Mouse (Mus musculus) left cerebral cortex, postnatal 10 days (tissue): ENCODE data around the gene Megf8. TPM values are rescaled to one million over a fixed set of nuclear protein-coding genes. Genes with fewer than 3 reads are reported as not detected.
"Not testable (repeated sequence)": the region's sequence is repeated elsewhere in the genome, so short reads cannot be mapped to it uniquely, and the experiment has no call there.

ENCODE experiments used
- DNase-seq, 2 experiments: peaks; one replicate each; pipeline ENCODE4 v3.0.0; 2021 to 2022; ENCODE audit warnings: low spot score in 2 of 2, mixed read lengths in 1 of 2; ENCODE audit errors: extremely low spot score in 1 of 2
- intact Hi-C: fragments of 180-260 bp; cut with DNase I; formaldehyde crosslinking; loops from one replicate; pipeline ENCODE4 v1.15.1; 2025
- total RNA-seq, 2 experiments: library from RNA; stranded (reverse); gene quantifications; 2 replicates each; pipeline ENCODE4 v1.2.3; 2021

Megf8 gene
- total RNA-seq, 2 experiments from 2014 or later: 90.4 to 91.8 TPM

DNA sequence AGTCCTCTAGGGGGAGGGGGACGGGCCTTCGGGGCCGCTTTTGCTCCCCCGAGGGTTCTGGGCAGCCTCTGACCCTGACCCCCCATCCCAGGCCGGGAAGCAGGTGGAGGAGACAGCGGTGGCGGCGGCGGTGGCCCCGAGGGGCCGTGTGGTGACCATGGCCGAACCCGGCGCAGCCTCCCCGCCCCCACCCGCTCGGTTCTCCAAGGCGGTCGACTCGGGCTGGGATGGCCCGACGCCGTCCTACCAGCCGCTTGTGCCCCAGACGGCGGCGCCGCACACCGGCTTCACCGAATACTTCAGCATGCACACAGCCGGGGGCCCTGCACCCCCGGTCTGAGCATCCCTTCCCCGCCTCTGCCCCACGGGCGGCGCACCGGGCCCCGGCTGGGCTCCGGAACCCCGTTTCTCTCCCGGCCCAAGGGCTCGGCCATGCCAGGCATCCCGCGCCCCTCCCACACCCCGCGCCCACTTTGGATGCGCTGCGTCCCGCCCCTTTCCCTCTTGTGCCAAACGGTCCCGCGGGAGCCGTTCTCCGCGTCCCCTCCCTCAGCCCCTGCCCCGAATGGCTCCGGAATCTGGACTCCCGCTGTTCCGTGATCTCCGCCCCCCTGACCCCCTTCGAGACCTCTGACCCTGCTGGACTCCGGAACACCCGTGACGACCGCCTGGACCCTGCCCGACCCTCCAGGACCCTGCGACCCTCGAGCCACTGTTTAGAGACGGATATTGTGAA is 1.5 kb upstream of the Megf8 start:
- intact Hi-C loops: loop anchor here (5.0 kb wide), 3 partner anchors 33 to 73 kb away; no protein-coding TSS in a partner anchor
- DNase-seq: peak; percentile 34 to 72

DNA sequence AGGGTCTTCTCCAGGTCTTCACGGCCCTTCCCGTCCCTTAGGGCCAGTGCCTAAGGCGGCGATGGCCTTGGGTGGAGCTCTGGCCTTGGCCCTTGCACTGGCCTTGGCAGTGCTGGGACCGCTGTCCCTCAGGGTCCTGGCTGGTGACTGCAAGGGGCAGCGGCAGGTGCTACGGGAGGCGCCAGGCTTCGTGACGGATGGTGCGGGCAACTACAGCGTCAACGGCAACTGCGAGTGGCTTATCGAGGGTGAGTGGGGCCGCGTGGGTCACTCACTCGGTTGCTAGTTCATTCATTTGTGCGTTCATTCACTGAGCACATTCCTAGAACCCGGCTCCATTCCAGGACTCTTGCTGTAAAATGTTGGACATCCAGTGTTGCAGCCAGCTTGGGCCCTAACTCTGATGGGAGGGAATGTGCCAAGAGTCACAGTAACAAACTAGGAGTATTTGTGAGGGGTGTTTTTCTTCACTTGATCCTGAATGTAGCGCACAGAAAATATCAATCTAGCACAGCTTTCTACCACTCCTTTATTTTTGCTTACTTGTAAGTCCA is 559 bp downstream of the Megf8 start:
- intact Hi-C loops: loop anchor here (5.0 kb wide), 3 partner anchors 35 to 75 kb away; no protein-coding TSS in a partner anchor
- DNase-seq: no peak

DNA sequence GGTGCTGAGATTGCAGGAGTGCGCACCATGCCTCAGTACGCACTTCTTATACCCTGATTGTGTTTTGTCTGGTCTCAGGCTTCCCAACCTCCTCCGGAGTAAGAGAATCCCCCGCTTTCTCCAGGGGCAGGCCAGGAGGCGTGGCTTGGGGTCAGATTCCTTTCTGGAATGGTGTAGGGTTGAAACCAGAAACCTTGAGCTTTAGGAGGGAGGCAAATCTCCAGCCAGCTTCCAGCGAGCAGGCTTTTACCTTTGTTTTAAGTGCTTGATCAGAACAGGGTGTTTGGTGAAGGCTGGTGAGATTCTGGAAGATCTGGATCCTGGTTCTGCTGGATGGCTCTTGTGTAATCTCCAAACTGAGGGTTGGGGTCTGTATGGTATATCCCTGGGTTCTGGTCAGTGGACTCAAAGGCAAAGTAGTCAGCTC is 5.1 kb downstream of the Megf8 start:
- DNase-seq: peak in 1 of 2 experiments; percentile 34
- intact Hi-C loops: no loop called here

DNA sequence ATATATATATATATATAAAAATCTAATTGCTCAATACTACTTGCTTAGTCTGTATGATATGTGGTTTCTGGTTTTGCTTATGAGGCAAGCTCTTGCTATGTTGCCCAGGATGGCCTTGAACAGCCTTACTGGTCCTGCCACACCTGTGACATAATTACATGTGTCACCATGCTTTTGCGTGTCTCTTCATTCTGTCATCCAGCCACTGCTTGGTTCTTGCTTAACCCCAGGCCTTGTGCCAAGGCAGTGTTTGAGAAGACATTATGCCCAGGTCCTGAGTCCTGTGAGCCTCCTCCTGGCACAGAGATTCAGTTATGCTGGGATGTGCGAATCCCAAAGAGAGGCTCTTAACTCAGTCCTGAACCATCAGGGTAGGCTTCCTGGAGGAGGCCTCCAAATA is 6.3 kb downstream of the Megf8 start:
- intact Hi-C loops: no loop called here
- no peak for DNase-seq

DNA sequence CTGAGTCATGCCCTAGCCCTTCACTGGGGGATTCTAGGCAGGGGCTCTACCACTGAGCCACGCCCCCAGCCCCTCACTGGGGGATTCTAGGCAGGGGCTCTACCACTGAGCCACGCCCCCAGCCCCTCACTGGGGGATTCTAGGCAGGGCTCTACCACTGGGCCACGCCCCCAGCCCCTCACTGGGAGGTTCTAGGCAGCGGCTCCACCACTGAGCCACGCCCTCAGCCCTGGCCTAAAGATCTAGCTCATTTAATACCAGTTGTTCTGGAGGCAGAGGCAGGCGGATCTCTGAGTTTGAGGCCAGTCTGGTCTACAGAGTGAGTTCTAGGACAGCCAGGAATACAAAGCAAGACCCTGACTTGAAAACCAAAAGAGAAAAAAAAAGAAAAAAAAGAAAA is 8.5 kb downstream of the Megf8 start:
- intact Hi-C loops, DNase-seq: not testable (repeated sequence)

DNA sequence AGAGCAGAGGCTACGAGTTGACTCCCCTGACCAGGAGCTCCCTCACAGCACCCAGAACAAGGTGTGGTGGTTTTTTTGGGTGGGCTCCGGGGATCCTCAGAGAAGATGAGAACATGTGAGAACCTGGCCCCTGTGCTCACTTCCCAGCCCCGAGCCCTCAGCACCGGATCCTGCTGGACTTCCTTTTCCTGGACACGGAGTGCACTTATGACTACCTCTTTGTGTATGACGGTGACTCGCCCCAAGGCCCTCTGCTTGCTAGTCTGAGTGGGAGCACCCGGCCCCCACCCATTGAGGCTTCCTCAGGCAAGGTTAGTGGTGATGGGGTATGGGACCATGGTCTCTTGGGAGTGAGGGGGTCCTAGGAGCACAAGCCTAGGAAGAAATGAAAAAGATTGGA is 9.3 kb downstream of the Megf8 start:
- intact Hi-C loops: no loop called here
- no peak for DNase-seq

DNA sequence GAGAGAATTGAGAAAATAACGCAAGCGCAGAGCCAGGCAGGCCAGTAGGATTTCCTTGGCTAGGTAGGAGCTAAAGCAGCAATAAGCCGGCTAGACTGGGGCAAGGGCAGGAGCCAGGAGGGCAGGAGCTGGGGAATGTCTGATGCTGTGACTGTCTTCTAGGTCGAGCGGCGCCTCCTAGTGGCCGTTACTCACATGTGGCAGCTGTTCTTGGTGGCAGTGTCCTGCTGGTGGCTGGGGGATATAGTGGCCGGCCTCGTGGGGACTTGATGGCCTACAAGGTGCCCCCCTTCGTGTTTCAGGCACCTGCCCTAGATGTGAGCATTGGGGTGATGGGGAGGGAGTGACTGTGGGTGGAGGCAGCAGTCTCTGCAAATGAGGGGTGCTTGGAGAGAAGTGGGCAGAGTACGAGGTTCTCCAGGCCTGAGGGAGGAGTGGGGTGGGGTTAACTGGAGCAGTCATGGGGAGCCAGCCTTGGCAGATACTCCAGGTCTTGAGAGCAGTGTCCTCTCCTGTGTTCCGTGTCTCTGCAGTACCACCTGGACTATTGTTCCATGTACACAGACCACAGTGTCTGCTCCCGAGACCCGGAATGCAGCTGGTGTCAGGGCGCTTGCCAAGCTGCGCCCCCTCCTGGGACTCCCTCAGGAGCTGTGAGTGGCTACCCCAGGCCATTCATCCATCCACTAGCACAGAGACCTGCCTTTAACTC is 16.8 kb downstream of the Megf8 start:
- intact Hi-C loops: no loop called here
- DNase-seq: peak; percentile 37 to 85

DNA sequence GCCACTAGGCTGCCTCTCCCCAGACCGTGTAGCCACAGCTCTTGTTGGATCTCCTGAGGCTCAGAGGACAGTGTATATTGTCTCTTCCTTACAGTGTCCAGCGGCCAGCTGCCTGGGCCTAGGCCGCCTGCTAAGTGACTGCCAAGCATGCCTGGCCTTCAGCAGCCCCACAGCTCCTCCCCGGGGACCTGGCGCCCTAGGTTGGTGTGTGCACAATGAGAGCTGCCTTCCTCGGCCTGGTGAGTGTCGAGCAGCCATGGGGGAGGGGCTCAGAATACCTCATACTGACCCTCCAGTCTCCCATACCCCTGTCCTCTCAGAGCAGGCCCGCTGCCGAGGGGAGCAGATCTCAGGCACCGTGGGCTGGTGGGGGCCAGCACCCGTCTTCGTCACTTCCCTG is 17.5 kb downstream of the Megf8 start:
- no peak for DNase-seq
- intact Hi-C loops: no loop called here

DNA sequence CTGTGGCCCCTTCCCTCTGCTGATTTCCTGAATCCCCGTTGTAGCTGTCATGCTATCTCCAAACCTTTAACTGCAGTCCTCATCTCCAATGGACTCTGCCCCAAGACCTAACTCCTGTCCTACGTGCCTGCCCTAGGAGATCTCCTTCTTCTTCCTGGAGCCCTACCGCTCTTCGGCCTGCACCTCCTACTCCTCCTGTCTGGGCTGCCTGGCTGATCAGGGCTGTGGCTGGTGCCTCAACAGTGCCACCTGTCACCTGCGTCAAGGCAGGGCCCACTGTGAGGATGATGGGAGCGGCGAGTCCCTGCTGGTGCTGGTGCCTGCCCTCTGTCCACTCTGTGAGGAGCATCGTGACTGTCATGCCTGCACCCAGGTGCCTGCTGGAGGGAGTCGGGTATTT is 22.4 kb downstream of the Megf8 start:
- DNase-seq: no peak
- intact Hi-C loops: no loop called here

DNA sequence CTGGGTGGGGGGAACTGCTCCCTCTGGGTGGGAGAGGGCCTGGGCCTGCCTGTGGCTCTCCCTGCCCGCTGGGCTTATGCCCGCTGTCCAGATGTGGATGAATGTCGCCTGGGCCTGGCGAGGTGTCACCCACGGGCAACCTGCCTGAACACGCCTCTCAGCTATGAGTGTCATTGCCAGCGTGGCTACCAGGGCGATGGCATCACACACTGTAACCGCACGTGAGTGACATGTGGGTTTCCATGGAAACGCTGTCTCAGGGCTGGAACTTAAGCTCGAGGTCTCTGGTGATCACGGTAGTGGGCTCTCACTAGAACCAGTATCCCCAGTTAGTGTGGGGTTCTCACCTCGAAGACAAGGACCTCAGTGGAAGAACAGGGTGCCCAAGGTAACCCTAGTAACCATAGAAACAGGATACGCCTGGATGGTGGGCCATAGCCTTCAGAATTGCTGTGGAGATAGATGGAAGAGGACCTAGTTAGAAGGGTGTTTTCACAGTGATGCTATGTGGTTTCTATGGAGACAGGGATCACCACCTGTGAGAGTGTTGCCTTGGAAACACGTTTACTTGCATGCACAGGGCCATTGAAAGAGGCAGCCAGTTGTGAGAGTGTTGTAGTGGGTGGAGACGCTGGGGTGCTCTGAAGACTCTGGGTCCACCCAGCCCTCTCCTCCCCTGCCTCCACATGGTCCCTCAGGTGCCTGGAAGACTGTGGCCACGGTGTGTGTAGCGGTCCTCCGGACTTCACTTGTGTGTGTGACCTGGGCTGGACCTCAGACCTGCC is 24.2 kb downstream of the Megf8 start:
- DNase-seq: peak; percentile 42 to 53
- intact Hi-C loops: no loop called here

DNA sequence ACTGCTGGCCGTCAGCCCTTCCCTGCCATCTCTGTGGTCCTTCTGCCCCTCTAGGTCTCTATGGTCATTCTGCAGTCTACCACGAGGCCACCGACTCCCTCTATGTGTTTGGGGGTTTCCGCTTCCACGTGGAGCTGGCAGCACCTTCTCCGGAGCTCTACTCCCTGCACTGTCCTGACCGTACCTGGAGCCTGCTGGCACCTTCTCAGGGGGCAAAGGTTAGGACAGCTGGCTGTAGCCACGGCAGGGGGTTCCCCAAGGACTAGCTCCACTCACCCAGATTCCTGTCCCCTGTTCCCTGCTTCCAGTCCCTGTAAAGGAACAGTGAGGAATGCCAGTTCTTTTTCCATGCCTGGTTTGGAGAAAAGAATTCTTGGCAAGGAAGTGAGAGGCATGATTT is 31.9 kb downstream of the Megf8 start:
- intact Hi-C loops: no loop called here
- no peak for DNase-seq

DNA sequence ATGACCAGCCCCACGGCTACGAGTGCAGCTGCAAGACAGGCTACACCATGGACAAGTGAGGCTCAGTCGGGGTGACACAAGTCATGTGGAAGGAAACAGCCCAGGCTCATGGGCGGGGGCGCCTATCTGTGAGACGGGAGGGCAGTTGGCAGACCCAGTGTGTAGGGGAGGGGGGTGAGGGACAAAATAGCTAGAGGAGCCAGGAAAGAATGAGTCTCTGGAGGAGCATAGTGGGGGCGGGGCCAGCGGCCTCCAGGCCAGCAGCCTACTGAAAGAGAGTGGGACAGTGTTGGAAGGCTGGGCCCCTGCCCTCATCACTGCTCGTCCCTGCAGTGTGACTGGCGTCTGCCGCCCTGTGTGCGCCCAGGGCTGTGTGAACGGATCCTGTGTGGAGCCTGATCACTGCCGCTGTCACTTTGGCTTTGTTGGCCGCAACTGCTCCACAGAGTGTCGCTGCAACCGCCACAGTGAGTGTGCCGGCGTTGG is 41.8 kb downstream of the Megf8 start:
- DNase-seq: no peak
- intact Hi-C loops: no loop called here

DNA sequence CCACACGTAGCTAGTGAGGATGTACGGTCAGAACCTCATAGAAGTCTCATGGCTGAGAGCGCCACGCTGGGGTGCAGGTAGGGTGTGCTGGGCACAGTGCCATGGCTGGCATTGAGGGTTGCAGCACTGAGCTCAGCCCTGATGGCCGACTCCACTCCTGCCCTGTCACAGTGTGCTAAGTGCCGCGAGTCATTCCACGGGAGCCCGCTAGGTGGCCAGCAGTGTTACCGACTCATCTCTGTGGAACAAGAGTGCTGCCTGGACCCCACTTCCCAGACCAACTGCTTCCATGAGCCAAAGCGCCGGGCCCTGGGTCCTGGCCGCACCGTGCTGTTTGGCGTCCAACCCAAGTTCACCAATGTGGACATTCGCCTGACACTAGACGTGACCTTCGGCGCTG is 46.2 kb downstream of the Megf8 start:
- DNase-seq: peak in 1 of 2 experiments; percentile 55
- intact Hi-C loops: no loop called here

DNA sequence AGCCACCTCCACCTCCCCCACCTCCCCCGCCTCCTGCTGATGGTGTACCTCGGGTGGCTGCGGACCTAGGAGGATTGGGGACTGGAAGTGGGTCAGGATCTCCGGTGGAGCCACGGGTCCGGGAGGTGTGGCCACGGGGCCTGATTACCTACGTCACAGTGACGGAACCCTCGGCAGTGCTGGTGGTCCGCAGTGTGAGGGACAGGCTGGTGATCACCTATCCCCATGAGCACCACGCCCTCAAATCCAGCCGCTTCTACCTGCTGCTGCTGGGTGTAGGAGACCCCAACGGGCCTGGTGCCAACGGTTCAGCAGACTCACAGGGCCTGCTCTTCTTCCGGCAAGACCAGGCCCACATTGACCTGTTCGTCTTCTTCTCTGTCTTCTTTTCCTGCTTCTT is 46.7 kb downstream of the Megf8 start:
- peak in 1 of 2 experiments; percentile 44 for DNase-seq
- intact Hi-C loops: no loop called here

DNA sequence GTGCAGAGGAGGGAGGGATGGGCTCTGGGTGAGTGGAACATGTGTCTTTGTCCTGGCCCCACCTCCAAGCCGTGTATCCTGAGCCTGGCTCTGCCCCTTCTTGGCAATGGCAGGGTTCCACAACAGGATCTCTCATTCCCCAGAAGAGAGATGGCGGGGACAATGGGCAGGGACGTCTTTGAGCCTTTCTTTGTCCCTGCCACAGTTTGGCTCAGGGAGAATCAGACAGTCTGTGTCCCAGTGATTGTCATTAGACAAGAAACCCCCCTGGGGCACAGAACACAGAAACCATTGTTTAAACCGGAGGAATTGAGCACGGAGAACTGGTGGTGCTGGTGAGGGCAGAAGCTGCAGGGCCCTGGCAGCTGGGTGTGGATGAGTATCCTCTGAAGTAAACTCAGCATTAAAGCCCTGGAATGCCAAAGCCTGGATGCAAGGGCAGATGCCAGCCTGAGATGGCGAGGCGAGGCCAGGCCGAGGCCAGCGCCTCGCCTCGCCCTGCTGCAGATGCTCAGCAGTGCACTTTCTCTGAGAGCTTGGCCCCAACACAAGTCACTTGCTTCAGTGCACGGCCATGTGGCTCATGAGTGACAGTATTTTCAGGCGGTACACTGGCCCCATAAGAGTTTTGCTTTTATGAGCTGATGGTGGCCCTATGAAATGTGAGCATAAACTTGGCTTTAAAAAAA is 49.1 kb downstream of the Megf8 start:
- intact Hi-C loops: no loop called here
- DNase-seq: peak in 1 of 2 experiments; percentile 43

DNA sequence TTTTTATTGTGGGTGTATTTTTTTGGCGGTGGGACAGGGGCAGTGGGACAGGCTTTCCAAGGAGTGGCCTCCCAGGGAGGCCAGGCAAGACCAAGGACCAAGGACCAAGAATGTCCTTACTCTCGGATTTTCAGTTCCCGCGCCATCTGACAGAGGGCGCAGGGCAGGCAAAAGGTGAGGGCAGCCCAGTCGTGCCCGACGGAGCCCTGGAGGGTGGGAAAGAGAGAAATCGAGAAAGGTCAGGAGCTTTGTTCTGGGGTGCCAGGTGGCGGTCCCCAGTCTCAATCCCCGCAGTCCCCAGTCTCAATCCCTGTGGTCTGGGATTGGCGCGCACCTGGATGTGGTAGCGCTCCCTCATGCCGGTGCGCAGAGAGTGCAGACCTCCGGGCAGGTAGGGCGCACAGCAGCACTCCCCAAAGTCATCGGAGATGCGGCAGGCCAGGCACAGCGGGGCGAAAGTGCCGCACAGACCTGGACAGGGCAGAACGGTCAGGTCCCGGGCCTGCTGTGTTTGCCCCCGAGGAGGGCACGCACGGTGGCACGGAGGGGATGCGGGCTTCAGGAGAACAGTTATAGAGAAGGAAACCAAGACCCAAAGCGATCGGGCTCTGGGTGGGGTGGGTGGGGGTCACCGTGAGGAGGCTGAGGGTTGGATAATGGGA is 50.8 kb downstream of the Megf8 start:
- intact Hi-C loops: no loop called here
- DNase-seq: peak in 1 of 2 experiments; percentile 48

DNA sequence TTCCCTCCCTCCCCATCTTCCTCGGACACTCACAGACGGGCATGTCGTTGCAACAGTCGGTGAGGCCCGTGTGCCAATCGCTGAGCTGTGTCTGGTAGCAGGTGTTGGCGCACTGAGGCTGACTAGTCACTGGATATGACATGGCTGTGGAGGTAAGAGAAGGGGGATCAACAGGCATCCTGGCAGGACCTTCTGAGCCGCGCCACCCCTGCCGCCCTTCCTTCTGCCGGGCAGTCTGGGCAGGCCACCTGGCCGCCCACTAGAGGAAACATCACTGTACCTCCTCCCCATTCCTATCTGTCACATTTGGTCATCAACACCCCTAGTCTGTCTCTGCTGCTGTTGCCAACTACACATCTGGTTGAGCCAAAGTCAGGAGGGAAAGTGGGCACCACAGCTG is 51.4 kb downstream of the Megf8 start:
- peak in 1 of 2 experiments; percentile 22 for DNase-seq
- intact Hi-C loops: no loop called here
